Mouse (Mus musculus): ENCODE data around the gene Gpc3. TPM values are rescaled to one million over a fixed set of nuclear protein-coding genes. Genes with fewer than 3 reads are reported as not detected.
"Not testable (repeated sequence)": the region's sequence is repeated elsewhere in the genome, so short reads cannot be mapped to it uniquely, and the experiment has no call there.

Gpc3 gene
- total RNA-seq, 2 experiments from 2014 or later, result 14.6 to 22.6 TPM

DNA sequence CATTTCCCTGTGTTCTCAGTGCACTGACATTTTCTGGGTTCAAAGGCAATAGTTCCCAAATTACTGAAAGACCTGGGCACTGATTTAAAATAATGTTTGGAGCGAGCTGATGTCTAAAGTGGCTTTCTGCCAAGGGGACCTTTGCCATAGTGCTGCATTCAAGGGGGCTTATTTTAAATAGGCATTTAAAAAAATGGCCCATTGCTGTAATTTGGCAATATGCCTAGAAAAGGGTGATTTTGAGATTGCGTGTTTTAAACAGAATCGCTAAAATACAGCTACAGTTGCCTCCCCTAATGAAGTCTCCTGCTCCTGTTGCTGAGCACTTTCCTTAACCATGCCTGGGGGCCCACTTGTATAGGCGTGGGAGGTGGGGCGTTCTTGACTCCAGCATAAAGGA is 174.3 kb downstream of the Gpc3 start:
- intact Hi-C loops (cut with DNase I), result no loop called here
- DNase-seq (ENCODE audit: low spot score), result no peak

DNA sequence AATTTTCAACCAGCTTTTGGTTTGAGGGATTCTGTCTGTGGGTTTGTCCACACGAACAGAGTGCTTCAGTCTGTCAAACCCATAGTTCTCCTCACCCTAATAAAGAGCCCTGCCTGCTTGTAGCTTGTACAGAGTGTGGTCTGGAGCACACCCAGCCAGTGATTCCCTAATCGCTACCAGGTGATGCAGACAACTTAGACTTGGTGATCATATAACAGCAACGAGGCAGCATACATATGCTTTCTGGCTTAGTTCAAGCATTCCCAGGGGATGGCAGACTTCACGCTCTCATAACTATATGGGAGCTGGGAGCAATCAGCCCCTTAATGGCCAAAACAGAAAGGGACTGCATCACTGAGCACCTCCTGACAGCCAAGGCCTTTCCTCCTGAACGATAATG is 188.1 kb downstream of the Gpc3 start:
- no peak for DNase-seq (ENCODE audit: low spot score)
- intact Hi-C loops (cut with DNase I), result no loop called here

GRCm38 (mm10) chrX:52419850-52420249 is 193.9 kb downstream of the Gpc3 start:
- intact Hi-C loops (cut with DNase I), result no loop called here
- no peak for DNase-seq (ENCODE audit: low spot score)

GRCm38 (mm10) chrX:52412936-52413335 is 200.8 kb downstream of the Gpc3 start:
- intact Hi-C loops (cut with DNase I), result no loop called here
- no peak for DNase-seq (ENCODE audit: low spot score)

DNA sequence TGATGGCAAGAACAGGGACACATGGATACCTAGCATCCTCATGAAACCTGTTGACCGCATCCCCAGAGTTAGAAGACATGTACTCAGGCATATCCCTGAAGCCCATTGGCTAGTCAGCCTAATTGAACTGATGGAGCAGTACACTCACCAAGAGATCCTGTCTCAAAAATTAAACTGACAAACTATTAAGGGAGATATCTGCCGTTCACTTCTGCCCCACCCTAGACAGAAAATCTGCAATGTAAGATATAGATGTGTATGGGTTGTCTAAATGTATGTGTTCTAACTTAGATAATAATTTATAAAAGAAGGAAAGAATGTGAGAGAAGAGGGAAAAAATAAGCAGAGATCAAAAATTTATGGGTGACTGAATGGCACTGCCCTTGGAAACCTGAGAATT is 212.6 kb downstream of the Gpc3 start:
- no peak for DNase-seq (ENCODE audit: low spot score)
- intact Hi-C loops (cut with DNase I), result no loop called here

DNA sequence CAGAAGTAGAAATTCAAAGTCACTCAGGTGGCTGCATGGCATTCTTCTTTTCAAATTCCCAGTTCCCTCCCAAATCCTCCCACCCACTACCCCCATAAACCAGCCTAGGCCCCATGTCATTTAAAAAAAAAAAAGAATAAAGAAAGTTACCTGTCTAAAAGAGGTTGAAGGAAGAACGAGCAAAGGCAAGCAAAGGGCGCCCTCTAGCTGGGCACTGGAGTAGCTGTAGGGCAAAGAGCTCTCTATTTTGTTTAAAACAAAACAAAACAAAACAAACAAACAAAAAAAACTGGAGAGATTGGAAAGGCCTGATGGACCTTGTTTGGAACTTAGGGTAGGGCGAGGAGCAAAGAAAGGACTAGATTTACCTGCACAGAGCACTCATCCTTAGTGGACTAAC is 238.6 kb downstream of the Gpc3 start:
- DNase-seq (ENCODE audit: low spot score), result no peak
- intact Hi-C loops (cut with DNase I), result loop anchor here (2.0 to 10.0 kb wide), 3 partner anchors 608 to 976 kb away; no protein-coding TSS in a partner anchor

GRCm38 (mm10) chrX:52374209-52374608 is 239.5 kb downstream of the Gpc3 start:
- DNase-seq (ENCODE audit: low spot score), result no peak
- intact Hi-C loops (cut with DNase I), result loop anchor here (2.0 to 10.0 kb wide), 5 partner anchors 212 to 975 kb away; no protein-coding TSS in a partner anchor

- DNase-seq (ENCODE audit: low spot score), result no peak
Measured at GRCm38 (mm10) chrX:52372436-52372835, 241.3 kb downstream of the Gpc3 start.

DNA sequence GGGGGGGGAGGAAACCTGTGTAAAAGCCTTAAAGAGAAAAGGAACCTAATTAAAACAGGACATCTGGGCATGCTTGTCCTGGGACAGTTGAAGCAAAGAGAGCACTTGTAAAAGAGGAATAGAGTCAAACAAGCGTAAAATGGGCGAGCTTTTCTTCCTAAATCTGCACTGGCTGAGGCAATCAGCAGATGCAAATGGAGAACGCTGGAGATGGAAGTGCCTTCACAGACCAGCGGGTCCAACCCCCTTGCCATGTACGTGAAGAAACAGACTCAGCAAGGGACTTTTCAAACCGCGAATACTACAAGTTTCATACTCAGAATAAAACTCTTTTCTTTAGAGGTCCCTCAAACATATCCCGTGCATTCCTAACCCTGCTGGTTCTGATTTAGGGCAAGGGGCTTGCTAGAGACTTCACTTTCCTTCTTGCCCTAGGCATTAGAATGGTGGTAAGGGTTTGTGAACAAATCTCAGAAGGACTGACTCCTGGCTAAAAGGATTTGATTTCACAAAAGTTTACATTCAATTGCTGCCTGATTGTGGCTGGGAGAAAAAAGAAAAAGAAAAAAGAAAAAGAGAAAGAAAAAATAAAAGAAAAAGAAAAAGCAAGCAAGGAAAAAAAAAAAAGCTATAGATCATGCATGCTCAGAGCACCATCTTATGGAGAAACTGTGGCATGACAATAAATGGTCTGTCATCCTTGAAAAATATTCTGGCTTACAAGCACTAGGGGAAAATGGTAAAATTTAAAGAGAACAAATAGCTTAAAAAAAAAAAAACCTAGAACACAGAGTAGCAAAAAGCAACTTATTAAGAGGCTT is 243.6 kb downstream of the Gpc3 start:
- intact Hi-C loops (cut with DNase I), result loop anchor here (1.0 to 10.0 kb wide), 4 partner anchors 208 to 635 kb away; no protein-coding TSS in a partner anchor
- DNase-seq (ENCODE audit: low spot score), result no peak

More at GRCm38 (mm10) chrX:52372436-52372835, 241.3 kb downstream of the Gpc3 start:
- intact Hi-C loops (cut with DNase I), result loop anchor here (5.0 to 10.0 kb wide), 3 partner anchors 210 to 638 kb away; no protein-coding TSS in a partner anchor

- intact Hi-C loops (cut with DNase I), result no loop called here
- no peak for DNase-seq (ENCODE audit: low spot score)
Measured at GRCm38 (mm10) chrX:52369304-52369937, 244.3 kb downstream of the Gpc3 start.

GRCm38 (mm10) chrX:52366826-52367225 is 246.9 kb downstream of the Gpc3 start:
- intact Hi-C loops (cut with DNase I), result no loop called here
- no peak for DNase-seq (ENCODE audit: low spot score)

GRCm38 (mm10) chrX:52365790-52366189 is 248.0 kb downstream of the Gpc3 start:
- intact Hi-C loops (cut with DNase I), result no loop called here
- DNase-seq (ENCODE audit: low spot score), result no peak

DNA sequence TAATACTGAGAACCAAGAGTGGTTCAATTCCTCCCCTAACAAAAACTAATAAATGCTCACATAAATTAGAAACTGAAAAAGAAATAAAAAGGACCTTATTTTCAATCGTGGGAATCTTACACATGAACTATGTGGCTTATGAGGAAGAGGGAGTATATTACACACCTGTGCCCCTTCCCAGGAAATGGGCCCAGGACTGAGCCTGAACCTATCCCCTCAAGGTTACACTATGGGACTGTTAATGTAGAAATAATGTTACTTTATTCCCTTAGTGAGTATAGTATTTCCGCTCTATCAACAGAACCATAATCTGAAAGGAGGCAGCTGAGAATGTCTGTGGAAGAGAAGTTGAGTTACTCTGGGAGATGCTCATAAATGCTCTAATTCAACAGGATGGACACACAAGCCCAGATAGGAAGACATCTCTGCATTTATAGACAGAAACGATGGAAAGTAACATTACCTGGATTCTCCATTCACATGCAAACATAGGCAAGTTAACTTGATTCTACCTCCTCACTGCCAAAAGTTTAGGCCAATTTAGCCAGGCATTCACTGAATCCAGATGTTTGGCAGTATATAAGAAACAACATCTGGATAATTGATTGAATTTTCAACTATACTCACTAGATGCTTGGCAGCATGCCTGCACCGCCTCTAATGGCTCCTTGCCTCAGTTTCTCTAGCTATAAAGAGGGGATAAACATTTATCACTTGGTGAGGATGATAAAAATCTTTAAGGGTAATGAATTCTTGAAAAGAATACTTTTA is 251.3 kb downstream of the Gpc3 start:
- no peak for DNase-seq (ENCODE audit: low spot score)
- intact Hi-C loops (cut with DNase I), result no loop called here

- DNase-seq (ENCODE audit: low spot score), result no peak
- intact Hi-C loops (cut with DNase I), result no loop called here
Measured at GRCm38 (mm10) chrX:52352981-52353380, 260.8 kb downstream of the Gpc3 start.

DNA sequence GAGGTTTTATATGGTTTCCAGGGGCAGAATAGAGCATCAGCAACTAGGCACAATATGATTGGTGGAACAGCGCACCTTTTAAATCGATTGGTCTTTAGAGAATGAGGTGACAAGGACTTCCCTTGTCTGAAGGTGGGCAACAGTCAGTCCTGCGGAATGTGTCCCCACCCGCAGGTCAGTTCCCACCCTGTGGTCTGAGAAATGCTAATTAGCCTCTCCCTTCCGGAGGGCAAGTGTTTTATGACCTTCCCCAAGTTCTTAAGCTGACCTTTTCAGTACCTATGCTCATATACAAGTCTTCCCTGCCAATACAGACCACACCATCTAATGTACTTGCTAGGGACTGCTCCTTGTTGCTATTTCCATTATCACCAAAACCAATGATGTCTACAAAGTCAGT is 263.1 kb downstream of the Gpc3 start:
- DNase-seq (ENCODE audit: low spot score); intact Hi-C loops (cut with DNase I): not testable (repeated sequence)

GRCm38 (mm10) chrX:52348773-52349172 is 265.0 kb downstream of the Gpc3 start:
- intact Hi-C loops (cut with DNase I), result no loop called here
- DNase-seq (ENCODE audit: low spot score), result no peak

GRCm38 (mm10) chrX:52344018-52344417 is 269.7 kb downstream of the Gpc3 start:
- DNase-seq (ENCODE audit: low spot score), result no peak
- intact Hi-C loops (cut with DNase I), result no loop called here

- no peak for DNase-seq (ENCODE audit: low spot score)
- intact Hi-C loops (cut with DNase I), result no loop called here
Measured at GRCm38 (mm10) chrX:52340251-52340650, 273.5 kb downstream of the Gpc3 start.

DNA sequence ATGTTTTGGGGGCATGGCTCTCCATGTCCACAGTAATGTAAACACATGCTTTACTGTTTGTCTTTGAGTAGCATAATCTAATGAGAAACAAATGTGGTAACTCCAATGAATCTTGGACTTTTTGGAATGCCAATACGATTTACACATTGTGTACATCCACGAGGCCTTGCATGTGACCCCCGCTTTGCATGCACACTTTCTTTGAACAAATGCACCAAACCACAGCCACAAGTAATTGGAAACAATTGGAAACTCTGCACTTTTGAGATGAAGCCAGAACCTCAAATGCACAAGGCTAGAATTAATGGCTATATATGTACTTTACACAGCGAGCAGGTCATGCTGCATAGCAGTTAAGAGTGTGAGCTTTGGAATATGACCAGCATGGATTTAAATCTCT is 292.0 kb downstream of the Gpc3 start:
- DNase-seq (ENCODE audit: low spot score), result no peak
- intact Hi-C loops (cut with DNase I), result no loop called here

- intact Hi-C loops (cut with DNase I), result no loop called here
- no peak for DNase-seq (ENCODE audit: low spot score)
Measured at GRCm38 (mm10) chrX:52320653-52321052, 293.1 kb downstream of the Gpc3 start.
